11 mouse cellular contexts compared by ENCODE assay signal in genomic region chr13:78195601-78196115, GRCm38 (mm10). TPM values are rescaled to one million over a fixed set of nuclear protein-coding genes. Genes with fewer than 3 reads are reported as not detected.
DNase-seq lines count a peak whose midpoint lies in the region; ATAC-seq and TF ChIP-seq lines count a peak whose summit lies in the region.
"Had no signal": no experiment of that assay in that cellular context is flagged by ENCODE, and none has a peak within 500 bp of the region (broad histone marks: within the 10 kb centered on the region; RNA-seq: fewer than 3 reads in every experiment).

No protein-coding gene starts in this region.

- no peak for DNase-seq in heart, adult 2 months
- no peak for DNase-seq in forebrain, embryonic 10.5 days (ENCODE audit: extremely low spot score, low spot score)
- DNase-seq in urinary bladder, postnatal 25 days (ENCODE audit: low spot score), result no peak
- no peak for DNase-seq in left cerebral cortex, adult 8-10 months (ENCODE audit: low spot score in 2 of 2)
- no peak for DNase-seq in right cerebral cortex, postnatal 25 days
- DNase-seq: lung, adult 2 months; thymus, adult 2 months had no signal

- H3K4me2 ChIP-seq in heart, embryonic 12.5 days, result peak overlapping the region; percentile 87
- peak overlapping the region; percentile 50; the same call in 1 of the 2 replicates for H3K4me2 ChIP-seq in limb, embryonic 15.5 days

- H3K36me3 ChIP-seq in heart, embryonic 12.5 days, result no peaks in the 10 kb centered on the region
- H3K36me3 ChIP-seq in heart, adult 2 months (ENCODE audit: control insufficient read depth, insufficient read depth, low read length), result no peaks in the 10 kb centered on the region
- no peaks in the 10 kb centered on the region for H3K36me3 ChIP-seq in ES-Bruce4 (ENCODE audit: control insufficient read depth, insufficient read depth, low read length, poor library complexity, severe bottlenecking)
- peaks cover 58% of the 10 kb centered on the region for H3K36me3 ChIP-seq in forebrain, embryonic 10.5 days (replicated peaks)
- H3K36me3 ChIP-seq in limb, embryonic 15.5 days, result no peaks in the 10 kb centered on the region

- no peaks in the 10 kb centered on the region for H3K79me2 ChIP-seq in heart, adult 2 months (replicated peaks; ENCODE audit: control insufficient read depth, insufficient read depth, low read length)

- no peak overlapping the region for H3K27ac ChIP-seq in heart, embryonic 12.5 days (ENCODE audit: poor library complexity, severe bottlenecking)
- no peak overlapping the region for H3K27ac ChIP-seq in heart, adult 2 months
- H3K27ac ChIP-seq in ES-Bruce4 (ENCODE audit: insufficient read depth, low read length), result no peak overlapping the region
- H3K27ac ChIP-seq in forebrain, embryonic 10.5 days, result peak overlapping the region; percentile 100
- no peak overlapping the region for H3K27ac ChIP-seq in limb, embryonic 15.5 days

- peaks cover 13% of the 10 kb centered on the region for H3K4me1 ChIP-seq in heart, embryonic 12.5 days (replicated peaks)
- no peaks in the 10 kb centered on the region for H3K4me1 ChIP-seq in heart, adult 2 months (ENCODE audit: control insufficient read depth, insufficient read depth, low read length)
- no peaks in the 10 kb centered on the region for H3K4me1 ChIP-seq in ES-Bruce4 (ENCODE audit: control insufficient read depth, insufficient read depth, low read length)
- peaks cover 52% of the 10 kb centered on the region for H3K4me1 ChIP-seq in forebrain, embryonic 10.5 days
- peaks cover 27% of the 10 kb centered on the region for H3K4me1 ChIP-seq in limb, embryonic 15.5 days

- no peak for TF ChIP-seq POLR2A in heart, adult 2 months (IDR thresholded peaks at IDR 0.05; ENCODE audit: insufficient read depth, low read depth, low read length)
- TF ChIP-seq POLR2A in ES-Bruce4 (IDR thresholded peaks at IDR 0.05; ENCODE audit: insufficient read depth, low read length), result no peak

- ATAC-seq in heart, embryonic 12.5 days (ENCODE audit: insufficient number of reproducible peaks, low FRiP score), result no peak
- no peak for ATAC-seq in limb, embryonic 15.5 days (ENCODE audit: insufficient number of reproducible peaks, low FRiP score, low TSS enrichment, low read depth)

- intact Hi-C loops in heart, adult 2 months (cut with DNase I), result loop anchor here (5.0 to 10.0 kb wide), 2 partner anchors 33 to 491 kb away; partner anchors contain the start of gene Fam172a

- H3K9ac ChIP-seq in heart, embryonic 12.5 days, result peak overlapping the region; percentile 63
- H3K9ac ChIP-seq in heart, adult 2 months (ENCODE audit: low read depth, low read length), result no peak overlapping the region
- H3K9ac ChIP-seq in ES-Bruce4 (ENCODE audit: low read depth, poor library complexity, severe bottlenecking), result no peak overlapping the region
- H3K9ac ChIP-seq in limb, embryonic 15.5 days, result no peak overlapping the region

- H3K9me3 ChIP-seq in heart, embryonic 12.5 days (replicated peaks), result no peaks in the 10 kb centered on the region
- no peaks in the 10 kb centered on the region for H3K9me3 ChIP-seq in ES-Bruce4 (replicated peaks; ENCODE audit: control insufficient read depth, insufficient read depth, low read length, poor library complexity, severe bottlenecking)
- no peaks in the 10 kb centered on the region for H3K9me3 ChIP-seq in forebrain, embryonic 10.5 days
- H3K9me3 ChIP-seq in limb, embryonic 15.5 days, result no peaks in the 10 kb centered on the region

- 16% methylated on average over 13 of the region's 13 CpGs for WGBS in heart, embryonic 12.5 days
- 54% methylated on average over 13 of the region's 13 CpGs for WGBS in heart, adult 2 months
- 2% methylated on average over 13 of the region's 13 CpGs for WGBS in forebrain, embryonic 10.5 days
- WGBS in limb, embryonic 15.5 days, result 28% methylated on average over 13 of the region's 13 CpGs

- H3K4me3 ChIP-seq in heart, embryonic 12.5 days, result peak overlapping the region; percentile 58
- H3K4me3 ChIP-seq in heart, adult 2 months, result no peak overlapping the region
- peak overlapping the region; percentile 39 for H3K4me3 ChIP-seq in ES-Bruce4 (ENCODE audit: low read depth, low read length)
- H3K4me3 ChIP-seq in forebrain, embryonic 10.5 days, result peak overlapping the region; percentile 96
- peak overlapping the region; percentile 32; the same call in 1 of the 2 replicates for H3K4me3 ChIP-seq in limb, embryonic 15.5 days

- no peak for TF ChIP-seq EP300 in heart, adult 2 months (IDR thresholded peaks at IDR 0.05; ENCODE audit: insufficient read depth, low read depth, low read length)
- no peak for TF ChIP-seq EP300 in ES-Bruce4 (IDR thresholded peaks at IDR 0.05; ENCODE audit: insufficient read depth, low read depth, low read length)

- TF ChIP-seq CTCF in heart, adult 2 months (IDR thresholded peaks at IDR 0.05), result no peak
- no peak for TF ChIP-seq CTCF in ES-Bruce4 (IDR thresholded peaks at IDR 0.05; ENCODE audit: low read depth, low read length)

- peaks cover 44% of the 10 kb centered on the region for H3K27me3 ChIP-seq in heart, embryonic 12.5 days (replicated peaks)
- peaks cover 9% of the 10 kb centered on the region for H3K27me3 ChIP-seq in heart, adult 2 months (ENCODE audit: control insufficient read depth, insufficient read depth, low read length)
- H3K27me3 ChIP-seq in ES-Bruce4 (ENCODE audit: control insufficient read depth, insufficient read depth, low read length, poor library complexity, severe bottlenecking), result peaks cover 32% of the 10 kb centered on the region
- peaks cover 66% of the 10 kb centered on the region for H3K27me3 ChIP-seq in forebrain, embryonic 10.5 days (ENCODE audit: poor library complexity, severe bottlenecking)
- H3K27me3 ChIP-seq in limb, embryonic 15.5 days, result peaks cover 87% of the 10 kb centered on the region

RNA-seq across cellular contexts. Expression of gene Nr2f1, which starts 3.9 kb away (rescaled TPM):
- polyA plus RNA-seq in heart, embryonic 12.5 days (2016; fragmentation: Nextera tagmentation; extraction: Ambion mirVana), result 5.0 and 6.7 TPM in 2 replicates
- total RNA-seq in heart, adult 2 months (2021), result 1 to 10 TPM; 2.7 TPM
- 8.9 and 10.5 TPM in 2 replicates for polyA plus RNA-seq in heart, adult 2 months (2012; rRNA removed)
- not detected in 2 replicates for polyA plus RNA-seq in ES-Bruce4 (2011; ENCODE audit: insufficient read depth, insufficient read length, low read depth, missing spikeins)
- polyA plus RNA-seq in forebrain, embryonic 10.5 days (2016; fragmentation: Nextera tagmentation; extraction: Ambion mirVana), result 64.9 and 66.1 TPM in 2 replicates
- polyA plus RNA-seq in limb, embryonic 15.5 days (2015; fragmentation: Nextera tagmentation; extraction: Ambion mirVana), result 1.3 and 1.9 TPM in 2 replicates
- 100 to 1,000 TPM in 1 of 4 experiments, 10 to 100 TPM in 3; 92.7 to 104 (median 96.8) TPM for total RNA-seq in left cerebral cortex, adult 8-10 months (2022)
- total RNA-seq: common myeloid progenitor, adult 5-6 weeks had no signal
